Mouse (Mus musculus): ENCODE measurements around the gene Rhoj.

GRCm38 (mm10) chr12:75387846-75388245 is 79.7 kb downstream of the Rhoj start:
- no peak for TF ChIP-seq CTCF (IDR thresholded peaks at IDR 0.05; ENCODE audit: extremely low read depth, insufficient read length, insufficient replicate concordance, low read depth, low read length)
- TF ChIP-seq POLR2A (IDR thresholded peaks at IDR 0.05; ENCODE audit: low read depth, low read length), result no peak
